8 mouse cellular contexts compared by ENCODE assay signal in the genomic region with DNA sequence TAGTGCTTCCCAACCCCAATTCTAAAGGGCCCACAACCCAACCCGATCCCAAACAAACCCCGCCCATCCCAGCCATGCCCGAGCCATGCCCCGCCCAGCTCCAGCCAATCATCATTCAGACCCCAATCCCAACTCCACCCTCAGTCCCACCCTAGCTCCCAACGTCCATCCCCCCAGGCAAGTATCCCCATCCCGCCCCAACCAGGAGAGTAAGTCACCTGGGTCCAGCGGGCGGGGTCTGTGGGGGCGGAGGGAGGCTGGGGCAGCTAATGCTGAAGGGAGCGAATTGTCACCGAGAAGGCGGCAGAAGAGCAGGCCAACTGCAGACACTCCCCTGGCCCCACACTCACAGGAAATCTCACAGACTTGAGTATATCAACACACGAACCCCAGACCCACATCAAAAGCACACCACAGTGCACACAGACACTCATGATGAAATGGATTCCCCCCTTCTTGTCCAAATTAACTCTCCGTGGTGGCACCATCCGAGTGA. TPM values are rescaled to one million over a fixed set of nuclear protein-coding genes. Genes with fewer than 3 reads are reported as not detected.
DNase-seq lines count a peak whose midpoint lies in the region; ATAC-seq and TF ChIP-seq lines count a peak whose summit lies in the region.

No protein-coding gene starts in this region.

- intact Hi-C loops in heart, postnatal 36 days (cut with DNase I): no loop called here

- 0 out of 2 replicates have a peak, but pooled peaks cover 6% of the 10 kb centered on the region for H3K36me3 ChIP-seq in heart, postnatal 0 days (replicated peaks; ENCODE audit: control insufficient read depth, insufficient read depth, low read length)
- no peaks in the 10 kb centered on the region for H3K36me3 ChIP-seq in intestine, embryonic 16.5 days (ENCODE audit: control insufficient read depth, insufficient read depth, low read length)
- no peaks in the 10 kb centered on the region for H3K36me3 ChIP-seq in midbrain, embryonic 14.5 days (ENCODE audit: control insufficient read depth, insufficient read depth, low read length)

- H3K4me2 ChIP-seq in heart, postnatal 0 days (ENCODE audit: low read depth, low read length): peak overlapping the region; percentile 28; the same call in 1 of the 2 replicates
- H3K4me2 ChIP-seq in intestine, embryonic 16.5 days (ENCODE audit: low read depth, low read length): peak overlapping the region; percentile 46
- H3K4me2 ChIP-seq in midbrain, embryonic 14.5 days (ENCODE audit: low read length): peak overlapping the region; percentile 27

- no peak for TF ChIP-seq CTCF in heart, postnatal 0 days (IDR thresholded peaks at IDR 0.05; ENCODE audit: low read depth)

- no peak overlapping the region; the same call in 1 of the 2 replicates for H3K27ac ChIP-seq in heart, postnatal 0 days (ENCODE audit: low read depth)
- no peak overlapping the region for H3K27ac ChIP-seq in intestine, embryonic 16.5 days (ENCODE audit: low read length)
- no peak overlapping the region for H3K27ac ChIP-seq in midbrain, embryonic 14.5 days (replicated peaks; ENCODE audit: low read depth, low read length)

- no peak overlapping the region for H3K4me3 ChIP-seq in heart, postnatal 0 days (ENCODE audit: low read depth, low read length)
- H3K4me3 ChIP-seq in intestine, embryonic 16.5 days (ENCODE audit: low read length): peak overlapping the region; percentile 22; the same call in 1 of the 2 replicates
- H3K4me3 ChIP-seq in midbrain, embryonic 14.5 days (replicated peaks; ENCODE audit: low read depth, low read length): no peak overlapping the region

- H3K9me3 ChIP-seq in heart, postnatal 0 days (replicated peaks; ENCODE audit: control insufficient read depth, low read length): no peaks in the 10 kb centered on the region
- no peaks in the 10 kb centered on the region for H3K9me3 ChIP-seq in intestine, embryonic 16.5 days (ENCODE audit: control insufficient read depth, low read length)
- H3K9me3 ChIP-seq in midbrain, embryonic 14.5 days (ENCODE audit: control insufficient read depth, low read length): no peaks in the 10 kb centered on the region

- no peaks in the 10 kb centered on the region for H3K27me3 ChIP-seq in heart, postnatal 0 days (ENCODE audit: control insufficient read depth, insufficient read depth, low read length)
- H3K27me3 ChIP-seq in intestine, embryonic 16.5 days (replicated peaks; ENCODE audit: control insufficient read depth, insufficient read depth, low read length): no peaks in the 10 kb centered on the region
- H3K27me3 ChIP-seq in midbrain, embryonic 14.5 days (ENCODE audit: control insufficient read depth, insufficient read depth, low read length): no peaks in the 10 kb centered on the region

- 0 out of 2 replicates have a peak, but pooled peaks have one; percentile 20 for ATAC-seq in heart, postnatal 0 days (ENCODE audit: insufficient read depth, low read depth)
- 0 out of 2 replicates have a peak, but pooled peaks have one; percentile 55 for ATAC-seq in intestine, embryonic 16.5 days
- ATAC-seq in midbrain, embryonic 14.5 days (ENCODE audit: low FRiP score, low TSS enrichment): no peak

- no peak for DNase-seq in heart, postnatal 0 days (ENCODE audit: low spot score)
- no peak for DNase-seq in heart, postnatal 36 days
- peak; percentile 69 for DNase-seq in embryo, embryonic 9.5 days (ENCODE audit: extremely low spot score)
- no peak for DNase-seq in midbrain, embryonic 14.5 days
- DNase-seq in ovary, postnatal 36 days (ENCODE audit: low spot score): no peak
- DNase-seq in gastrocnemius, adult 18-20 months (ENCODE audit: low spot score): no peak
- DNase-seq in right cerebral cortex, adult 2 months (ENCODE audit: low spot score in 2 of 2): no peak

- no peak overlapping the region for H3K9ac ChIP-seq in heart, postnatal 0 days (replicated peaks; ENCODE audit: low read depth, low read length)
- peak overlapping the region; percentile 51 for H3K9ac ChIP-seq in intestine, embryonic 16.5 days (ENCODE audit: low read depth, low read length)
- H3K9ac ChIP-seq in midbrain, embryonic 14.5 days (replicated peaks; ENCODE audit: low read length): 0 out of 2 replicates have a peak overlapping the region, but pooled peaks have one; percentile 20

- WGBS in heart, postnatal 0 days: 18% methylated on average over 15 of the region's 15 CpGs
- WGBS in intestine, embryonic 16.5 days: 10% methylated on average over 15 of the region's 15 CpGs
- whole genome bisulfite sequencing in midbrain, embryonic 14.5 days: 10% methylated on average over 15 of the region's 15 CpGs

- no peak for TF ChIP-seq EP300 in heart, postnatal 0 days (IDR thresholded peaks at IDR 0.05; ENCODE audit: low read depth)

- H3K4me1 ChIP-seq in heart, postnatal 0 days (ENCODE audit: control insufficient read depth, insufficient read depth): no peaks in the 10 kb centered on the region
- H3K4me1 ChIP-seq in intestine, embryonic 16.5 days (ENCODE audit: control insufficient read depth, insufficient read depth, low read length): peaks cover 5% of the 10 kb centered on the region; the same call in 1 of the 2 replicates
- no peaks in the 10 kb centered on the region for H3K4me1 ChIP-seq in midbrain, embryonic 14.5 days (ENCODE audit: control insufficient read depth, insufficient read depth, low read length)

RNA-seq across cellular contexts. Expression of a gene that starts 12.5 kb away (rescaled TPM):
- 75.8 and 84.5 TPM in 2 replicates for total RNA-seq in heart, postnatal 0 days (2014; rRNA removed; ENCODE audit: low replicate concordance)
- polyA plus RNA-seq in heart, postnatal 0 days (2015; fragmentation: Nextera tagmentation; extraction: Ambion mirVana): 19.9 and 21.1 TPM in 2 replicates
- total RNA-seq in heart, postnatal 36 days (2021): 10 to 100 TPM; 74.5 to 76.1 TPM
- 24.5 and 25.0 TPM in 2 replicates for polyA plus RNA-seq in intestine, embryonic 16.5 days (2015; fragmentation: Nextera tagmentation; extraction: Ambion mirVana)
- 95.8 and 118 TPM in 2 replicates for polyA plus RNA-seq in midbrain, embryonic 14.5 days (2014; fragmentation: Nextera tagmentation; extraction: Ambion mirVana)
- 10 to 100 TPM; 32.1 to 39.9 TPM for total RNA-seq in gastrocnemius, adult 18-20 months (2021)

RNA-seq across cellular contexts. Expression of a gene that starts 19.8 kb away (rescaled TPM):
- total RNA-seq in heart, postnatal 0 days (2014; rRNA removed; ENCODE audit: low replicate concordance): 81.7 and 90.6 TPM in 2 replicates
- 41.8 and 44.5 TPM in 2 replicates for polyA plus RNA-seq in heart, postnatal 0 days (2015; fragmentation: Nextera tagmentation; extraction: Ambion mirVana)
- 100 to 1,000 TPM; 204 to 236 TPM for total RNA-seq in heart, postnatal 36 days (2021)
- polyA plus RNA-seq in intestine, embryonic 16.5 days (2015; fragmentation: Nextera tagmentation; extraction: Ambion mirVana): 1.8 and 2.0 TPM in 2 replicates
- 3.9 and 5.0 TPM in 2 replicates for polyA plus RNA-seq in midbrain, embryonic 14.5 days (2014; fragmentation: Nextera tagmentation; extraction: Ambion mirVana)
- under 1 TPM; 0.21 to 0.62 TPM for total RNA-seq in gastrocnemius, adult 18-20 months (2021)

RNA-seq across cellular contexts. Expression of a gene that starts 46.7 kb away (rescaled TPM):
- 38.2 and 43.3 TPM in 2 replicates for total RNA-seq in heart, postnatal 0 days (2014; rRNA removed; ENCODE audit: low replicate concordance)
- 7.6 TPM in 2 replicates for polyA plus RNA-seq in heart, postnatal 0 days (2015; fragmentation: Nextera tagmentation; extraction: Ambion mirVana)
- total RNA-seq in heart, postnatal 36 days (2021): 10 to 100 TPM; 15.0 to 15.9 TPM
- 13.1 and 13.5 TPM in 2 replicates for polyA plus RNA-seq in intestine, embryonic 16.5 days (2015; fragmentation: Nextera tagmentation; extraction: Ambion mirVana)
- polyA plus RNA-seq in midbrain, embryonic 14.5 days (2014; fragmentation: Nextera tagmentation; extraction: Ambion mirVana): 7.6 and 26.4 TPM in 2 replicates
- total RNA-seq in gastrocnemius, adult 18-20 months (2021): 10 to 100 TPM; 10.1 to 11.0 TPM

RNA-seq across cellular contexts. Expression of a gene that starts 53.4 kb away (rescaled TPM):
- not detected in 2 replicates for total RNA-seq in heart, postnatal 0 days (2014; rRNA removed; ENCODE audit: low replicate concordance)
- not detected in 2 replicates for polyA plus RNA-seq in heart, postnatal 0 days (2015; fragmentation: Nextera tagmentation; extraction: Ambion mirVana)
- not detected for total RNA-seq in heart, postnatal 36 days (2021)
- 0.16 and 0.28 TPM in 2 replicates for polyA plus RNA-seq in intestine, embryonic 16.5 days (2015; fragmentation: Nextera tagmentation; extraction: Ambion mirVana)
- 0.18 and 0.54 TPM in 2 replicates for polyA plus RNA-seq in midbrain, embryonic 14.5 days (2014; fragmentation: Nextera tagmentation; extraction: Ambion mirVana)
- total RNA-seq in gastrocnemius, adult 18-20 months (2021): not detected

Comparison
In these comparisons a context has a peak if more than half of its experiments do, and no peak if none do; other contexts are left out.
1. RNA of a gene that starts 19.8 kb away (total RNA-seq): 204 to 236 TPM in heart, postnatal 36 days and 81.7 to 90.6 TPM in heart, postnatal 0 days; 0.21 to 0.62 TPM in gastrocnemius, adult 18-20 months; every median in the first group is over 10 times any median in the second.
2. Peak in every context shown above with its lines, with median percentiles within 50 percentile points of each other: H3K4me2 ChIP-seq.